Mouse (Mus musculus): ENCODE results near the gene Pitx3. TPM values are rescaled to one million over a fixed set of nuclear protein-coding genes. Genes with fewer than 3 reads are reported as not detected.
"Not testable (repeated sequence)": the region's sequence is repeated elsewhere in the genome, so short reads cannot be mapped to it uniquely, and the experiment has no call there.

Gene Pitx3
- polyA plus RNA-seq, 1 experiment = not detected

- TF ChIP-seq EP300 (IDR thresholded peaks at IDR 0.05; ENCODE audit: insufficient read depth, low read depth, low read length) (no peak), POLR2A (IDR thresholded peaks at IDR 0.05; ENCODE audit: insufficient read depth, low read length) (no peak), CTCF (IDR thresholded peaks at IDR 0.05; ENCODE audit: low read depth, low read length) (no peak)
- Histone ChIP-seq H3K4me3 (ENCODE audit: low read depth, low read length) (peak overlapping the region; percentile 9; the same call in 1 of the 2 replicates), H3K4me1 (ENCODE audit: control insufficient read depth, insufficient read depth, low read length) (no peaks in the 10 kb centered on the region), H3K9me3 (replicated peaks; ENCODE audit: control insufficient read depth, insufficient read depth, low read length, poor library complexity, severe bottlenecking) (no peaks in the 10 kb centered on the region), H3K27me3 (ENCODE audit: control insufficient read depth, insufficient read depth, low read length, poor library complexity, severe bottlenecking) (no peaks in the 10 kb centered on the region; the same call in 1 of the 2 replicates), H3K27ac (ENCODE audit: insufficient read depth, low read length) (no peak overlapping the region), H3K9ac (ENCODE audit: low read depth, poor library complexity, severe bottlenecking) (no peak overlapping the region), H3K36me3 (ENCODE audit: control insufficient read depth, insufficient read depth, low read length, poor library complexity, severe bottlenecking) (no peaks in the 10 kb centered on the region)
These were observed 16.8 kb downstream of the Pitx3 start for GRCm38 (mm10) chr19:46131283-46131682.

GRCm38 (mm10) chr19:46129737-46130136, 18.4 kb downstream of the Pitx3 start:
- H3K27ac ChIP-seq (ENCODE audit: insufficient read depth, low read length); H3K4me1 ChIP-seq (ENCODE audit: control insufficient read depth, insufficient read depth, low read length); H3K9ac ChIP-seq (ENCODE audit: low read depth, poor library complexity, severe bottlenecking); H3K27me3 ChIP-seq (ENCODE audit: control insufficient read depth, insufficient read depth, low read length, poor library complexity, severe bottlenecking); H3K4me3 ChIP-seq (ENCODE audit: low read depth, low read length); H3K9me3 ChIP-seq (replicated peaks; ENCODE audit: control insufficient read depth, insufficient read depth, low read length, poor library complexity, severe bottlenecking); H3K36me3 ChIP-seq (ENCODE audit: control insufficient read depth, insufficient read depth, low read length, poor library complexity, severe bottlenecking): not testable (repeated sequence)

- TF ChIP-seq POLR2A (IDR thresholded peaks at IDR 0.05; ENCODE audit: insufficient read depth, low read length) (no peak), CTCF (IDR thresholded peaks at IDR 0.05; ENCODE audit: low read depth, low read length) (no peak), EP300 (IDR thresholded peaks at IDR 0.05; ENCODE audit: insufficient read depth, low read depth, low read length) (no peak)
- H3K27ac ChIP-seq (ENCODE audit: insufficient read depth, low read length) = no peak overlapping the region
- H3K4me1 ChIP-seq (ENCODE audit: control insufficient read depth, insufficient read depth, low read length) = no peaks in the 10 kb centered on the region
- no peaks in the 10 kb centered on the region for H3K27me3 ChIP-seq (ENCODE audit: control insufficient read depth, insufficient read depth, low read length, poor library complexity, severe bottlenecking)
- H3K4me3 ChIP-seq (ENCODE audit: low read depth, low read length) = no peak overlapping the region
- H3K9ac ChIP-seq (ENCODE audit: low read depth, poor library complexity, severe bottlenecking) = no peak overlapping the region
- no peaks in the 10 kb centered on the region for H3K9me3 ChIP-seq (replicated peaks; ENCODE audit: control insufficient read depth, insufficient read depth, low read length, poor library complexity, severe bottlenecking)
- no peaks in the 10 kb centered on the region for H3K36me3 ChIP-seq (ENCODE audit: control insufficient read depth, insufficient read depth, low read length, poor library complexity, severe bottlenecking)
These were observed 21.8 kb downstream of the Pitx3 start for GRCm38 (mm10) chr19:46126301-46126700.

- TF ChIP-seq CTCF (IDR thresholded peaks at IDR 0.05; ENCODE audit: low read depth, low read length) (no peak), EP300 (IDR thresholded peaks at IDR 0.05; ENCODE audit: insufficient read depth, low read depth, low read length) (no peak), POLR2A (IDR thresholded peaks at IDR 0.05; ENCODE audit: insufficient read depth, low read length) (no peak)
- H3K9ac ChIP-seq (ENCODE audit: low read depth, poor library complexity, severe bottlenecking) = no peak overlapping the region
- H3K36me3 ChIP-seq (ENCODE audit: control insufficient read depth, insufficient read depth, low read length, poor library complexity, severe bottlenecking) = no peaks in the 10 kb centered on the region
- no peaks in the 10 kb centered on the region for H3K9me3 ChIP-seq (replicated peaks; ENCODE audit: control insufficient read depth, insufficient read depth, low read length, poor library complexity, severe bottlenecking)
- H3K4me1 ChIP-seq (ENCODE audit: control insufficient read depth, insufficient read depth, low read length) = no peaks in the 10 kb centered on the region
- H3K27me3 ChIP-seq (ENCODE audit: control insufficient read depth, insufficient read depth, low read length, poor library complexity, severe bottlenecking) = no peaks in the 10 kb centered on the region
- no peak overlapping the region for H3K4me3 ChIP-seq (ENCODE audit: low read depth, low read length)
- H3K27ac ChIP-seq (ENCODE audit: insufficient read depth, low read length) = no peak overlapping the region
These were observed 23.5 kb downstream of the Pitx3 start for GRCm38 (mm10) chr19:46124651-46125050.

GRCm38 (mm10) chr19:46123876-46124275, 24.2 kb downstream of the Pitx3 start:
- no peaks in the 10 kb centered on the region for H3K27me3 ChIP-seq (ENCODE audit: control insufficient read depth, insufficient read depth, low read length, poor library complexity, severe bottlenecking)
- no peak overlapping the region for H3K4me3 ChIP-seq (ENCODE audit: low read depth, low read length)
- no peak overlapping the region for H3K9ac ChIP-seq (ENCODE audit: low read depth, poor library complexity, severe bottlenecking)
- H3K27ac ChIP-seq (ENCODE audit: insufficient read depth, low read length) = no peak overlapping the region
- H3K4me1 ChIP-seq (ENCODE audit: control insufficient read depth, insufficient read depth, low read length) = no peaks in the 10 kb centered on the region
- no peaks in the 10 kb centered on the region for H3K9me3 ChIP-seq (replicated peaks; ENCODE audit: control insufficient read depth, insufficient read depth, low read length, poor library complexity, severe bottlenecking)
- H3K36me3 ChIP-seq (ENCODE audit: control insufficient read depth, insufficient read depth, low read length, poor library complexity, severe bottlenecking) = no peaks in the 10 kb centered on the region
- TF ChIP-seq EP300 (IDR thresholded peaks at IDR 0.05; ENCODE audit: insufficient read depth, low read depth, low read length) = no peak
- no peak for TF ChIP-seq CTCF (IDR thresholded peaks at IDR 0.05; ENCODE audit: low read depth, low read length)
- TF ChIP-seq POLR2A (IDR thresholded peaks at IDR 0.05; ENCODE audit: insufficient read depth, low read length) = no peak

- no peak overlapping the region for H3K4me3 ChIP-seq (ENCODE audit: low read depth, low read length)
- no peaks in the 10 kb centered on the region for H3K4me1 ChIP-seq (ENCODE audit: control insufficient read depth, insufficient read depth, low read length)
- H3K27ac ChIP-seq (ENCODE audit: insufficient read depth, low read length) = no peak overlapping the region
- H3K9ac ChIP-seq (ENCODE audit: low read depth, poor library complexity, severe bottlenecking) = no peak overlapping the region
- H3K9me3 ChIP-seq (replicated peaks; ENCODE audit: control insufficient read depth, insufficient read depth, low read length, poor library complexity, severe bottlenecking) = no peaks in the 10 kb centered on the region
- H3K36me3 ChIP-seq (ENCODE audit: control insufficient read depth, insufficient read depth, low read length, poor library complexity, severe bottlenecking) = no peaks in the 10 kb centered on the region
- H3K27me3 ChIP-seq (ENCODE audit: control insufficient read depth, insufficient read depth, low read length, poor library complexity, severe bottlenecking) = no peaks in the 10 kb centered on the region
- TF ChIP-seq CTCF (IDR thresholded peaks at IDR 0.05; ENCODE audit: low read depth, low read length) = no peak
These were observed 27.3 kb downstream of the Pitx3 start for GRCm38 (mm10) chr19:46120872-46121271.

Data from ES-Bruce4 (cell line).